Mouse (Mus musculus) embryonic facial prominence, embryonic 11.5 days (tissue): ENCODE results near the gene Abhd5. TPM values are rescaled to one million over a fixed set of nuclear protein-coding genes. Genes with fewer than 3 reads are reported as not detected.

Experiments used
- ATAC-seq: fragments of 200-750 bp; cut with Nextera tagmentation; replicated peaks from 2 replicates; pipeline ENCODE4 v1.8.0; 2017; ENCODE audit warnings: low read depth; ENCODE audit not compliant: insufficient number of reproducible peaks, low FRiP score, low TSS enrichment
- DNase-seq: peaks from one replicate; pipeline ENCODE4 v3.0.0-alpha.2; 2015; ENCODE audit warnings: low spot score
- H3K27ac ChIP-seq: fragments of 300-500 bp; sonication (generic); replicated peaks from 2 replicates; pipeline ENCODE4 v1.5.1; 2014; ENCODE audit warnings: mild to moderate bottlenecking, low read depth, low read length, control low read depth
- H3K27me3 ChIP-seq: fragments of 300-500 bp; sonication (generic); 2 replicates; pipeline ENCODE4 v1.6.1; 2014; ENCODE audit warnings: mild to moderate bottlenecking, low read length, moderate library complexity, mixed read lengths; ENCODE audit not compliant: control insufficient read depth, insufficient read depth
- H3K36me3 ChIP-seq: fragments of 300-500 bp; sonication (generic); replicated peaks from 2 replicates; pipeline ENCODE4 v1.6.1; 2014; ENCODE audit warnings: low read depth, mild to moderate bottlenecking, low read length, moderate library complexity, mixed read lengths; ENCODE audit not compliant: control insufficient read depth, insufficient read depth
- H3K4me1 ChIP-seq: fragments of 300-500 bp; sonication (generic); 2 replicates; pipeline ENCODE4 v1.6.1; 2014; ENCODE audit warnings: low read length, mixed read lengths; ENCODE audit not compliant: control insufficient read depth, insufficient read depth
- H3K4me2 ChIP-seq: fragments of 300-500 bp; sonication (generic); 2 replicates; pipeline ENCODE4 v1.6.1; 2014; ENCODE audit warnings: low read depth, mild to moderate bottlenecking, control low read depth, low read length, moderate library complexity
- H3K4me3 ChIP-seq: fragments of 300-500 bp; sonication (generic); 2 replicates; pipeline ENCODE4 v1.5.1; 2014; ENCODE audit warnings: low read depth, low read length, control low read depth
- H3K9ac ChIP-seq: fragments of 300-500 bp; sonication (generic); replicated peaks from 2 replicates; pipeline ENCODE4 v1.6.1; 2014; ENCODE audit warnings: mild to moderate bottlenecking, control low read depth, low read length
- H3K9me3 ChIP-seq: fragments of 300-500 bp; sonication (generic); replicated peaks from 2 replicates; pipeline ENCODE4 v1.6.1; 2016; ENCODE audit warnings: mild to moderate bottlenecking, low read length, inconsistent platforms, mixed read lengths; ENCODE audit not compliant: control insufficient read depth
- whole genome bisulfite sequencing: fragments of 180-500 bp; shearing (Covaris S2); extraction: QIAGEN DNeasy Blood & Tissue Kit; methylation state at CpG from one replicate; pipeline ENCODE4 v1.1.7; 2014; 5-methylcytosine and 5-hydroxymethylcytosine counted together
- polyA plus RNA-seq: library from polyadenylated mRNA; unstranded; fragments of >200 nt; fragmentation: Nextera tagmentation; extraction: Ambion mirVana; gene quantifications from 2 replicates; pipeline ENCODE4 v1.2.1, GENCODE M21; 2014

Gene Abhd5
- polyA plus RNA-seq, 1 experiment from 2014 or later = 29.2 TPM

GRCm38 (mm10) chr9:122314386-122314785 is 37.0 kb upstream of the Abhd5 start:
- no peak overlapping the region for H3K27ac ChIP-seq
- no peak overlapping the region for H3K4me3 ChIP-seq
- no peaks in the 10 kb centered on the region; the same call in 1 of the 2 replicates for H3K4me1 ChIP-seq
- H3K9ac ChIP-seq = no peak overlapping the region
- WGBS = 86% methylated on average over 6 of the region's 6 CpGs
- no peaks in the 10 kb centered on the region for H3K9me3 ChIP-seq
- ATAC-seq (no peak), DNase-seq (no peak)
- no peaks in the 10 kb centered on the region for H3K36me3 ChIP-seq
- H3K4me2 ChIP-seq = no peak overlapping the region
- H3K27me3 ChIP-seq = no peaks in the 10 kb centered on the region

GRCm38 (mm10) chr9:122314942-122315341 is 36.5 kb upstream of the Abhd5 start:
- no peak for DNase-seq
- no peaks in the 10 kb centered on the region for H3K27me3 ChIP-seq
- no peaks in the 10 kb centered on the region for H3K9me3 ChIP-seq
- WGBS = 72% methylated on average over 4 of the region's 4 CpGs
- H3K4me3 ChIP-seq = no peak overlapping the region
- H3K9ac ChIP-seq = no peak overlapping the region
- no peak for ATAC-seq
- no peak overlapping the region for H3K27ac ChIP-seq
- H3K4me1 ChIP-seq = no peaks in the 10 kb centered on the region
- no peak overlapping the region for H3K4me2 ChIP-seq
- no peaks in the 10 kb centered on the region for H3K36me3 ChIP-seq

DNA sequence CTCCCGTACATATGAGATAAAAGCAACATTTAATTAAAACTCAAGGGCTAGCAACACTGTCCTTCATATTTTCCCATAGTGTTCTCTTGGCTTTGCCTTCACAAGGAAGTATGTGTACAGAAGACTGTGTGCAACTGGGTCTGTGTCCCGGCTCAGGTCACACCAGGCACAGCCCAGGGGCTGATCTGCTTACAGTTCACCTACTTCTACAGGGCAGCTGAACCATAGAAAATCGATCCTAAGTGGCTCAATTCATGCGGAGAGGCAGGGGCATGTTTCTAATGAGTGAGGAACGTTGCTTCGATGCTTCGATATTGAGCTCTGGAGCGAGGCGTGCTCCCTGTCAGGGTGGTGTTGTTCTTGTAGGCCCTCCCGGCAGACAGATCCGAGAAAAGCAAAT is 35.9 kb upstream of the Abhd5 start:
- Histone ChIP-seq H3K9ac (no peak overlapping the region), H3K4me3 (no peak overlapping the region), H3K27me3 (no peaks in the 10 kb centered on the region), H3K4me1 (no peaks in the 10 kb centered on the region), H3K4me2 (no peak overlapping the region), H3K36me3 (no peaks in the 10 kb centered on the region), H3K9me3 (no peaks in the 10 kb centered on the region), H3K27ac (no peak overlapping the region)
- WGBS = 57% methylated on average over 11 of the region's 11 CpGs
- ATAC-seq = no peak
- DNase-seq = peak; percentile 29

DNA sequence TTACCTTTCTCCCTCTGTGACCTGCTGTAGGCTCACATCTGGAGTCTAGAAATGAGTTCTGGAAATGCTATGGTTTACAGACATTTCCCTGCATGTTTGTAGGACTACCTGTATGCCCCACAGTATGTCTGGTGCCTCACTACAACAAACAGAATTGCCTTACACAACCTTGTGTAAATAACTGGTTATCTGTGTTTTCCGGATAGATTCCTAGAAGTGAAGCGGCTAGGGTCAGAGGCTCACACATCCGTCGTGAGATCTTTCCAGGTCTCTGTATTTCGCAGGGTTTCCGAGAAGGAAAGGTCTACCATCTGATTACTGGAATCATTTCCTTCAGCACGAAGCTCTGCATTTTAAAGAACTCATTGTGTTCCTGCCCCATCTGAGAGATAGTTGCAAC is 34.8 kb upstream of the Abhd5 start:
- no peaks in the 10 kb centered on the region for H3K36me3 ChIP-seq
- 84% methylated on average over 7 of the region's 7 CpGs for WGBS
- no peaks in the 10 kb centered on the region for H3K4me1 ChIP-seq
- no peak for DNase-seq
- no peaks in the 10 kb centered on the region for H3K27me3 ChIP-seq
- H3K27ac ChIP-seq = no peak overlapping the region
- H3K9me3 ChIP-seq = no peaks in the 10 kb centered on the region
- no peak for ATAC-seq
- H3K4me3 ChIP-seq = no peak overlapping the region
- H3K4me2 ChIP-seq = no peak overlapping the region
- H3K9ac ChIP-seq = no peak overlapping the region

DNA sequence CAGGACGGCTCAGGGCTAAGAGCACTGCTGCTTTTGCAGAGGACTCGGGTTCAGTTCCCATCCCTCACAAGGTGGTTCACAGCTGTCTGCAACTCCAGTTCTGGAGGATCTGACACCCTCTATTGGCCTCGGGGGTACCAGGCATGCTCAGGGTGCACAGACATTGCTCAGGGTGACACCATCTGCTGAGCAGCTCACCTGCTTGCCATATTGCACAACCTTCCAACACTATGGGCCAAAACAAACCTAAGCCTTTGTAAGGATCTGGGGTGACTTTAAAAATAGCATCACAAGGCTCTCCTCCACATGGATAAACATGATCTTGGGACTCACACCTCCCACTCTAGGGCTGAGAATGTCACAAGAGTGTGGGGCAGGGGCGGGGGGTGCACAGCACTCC is 30.8 kb upstream of the Abhd5 start:
- Histone ChIP-seq H3K4me3 (no peak overlapping the region), H3K4me2 (no peak overlapping the region), H3K27ac (no peak overlapping the region), H3K9ac (no peak overlapping the region), H3K36me3 (no peaks in the 10 kb centered on the region), H3K4me1 (no peaks in the 10 kb centered on the region), H3K27me3 (no peaks in the 10 kb centered on the region), H3K9me3 (no peaks in the 10 kb centered on the region)
- ATAC-seq (no peak), DNase-seq (no peak)
- WGBS = 92% methylated on average over 4 of the region's 4 CpGs

GRCm38 (mm10) chr9:122322356-122322755 is 29.1 kb upstream of the Abhd5 start:
- H3K36me3 ChIP-seq = no peaks in the 10 kb centered on the region
- 76% methylated on average over 3 of the region's 3 CpGs for WGBS
- no peaks in the 10 kb centered on the region for H3K9me3 ChIP-seq
- no peak for ATAC-seq
- H3K27me3 ChIP-seq = no peaks in the 10 kb centered on the region
- H3K4me2 ChIP-seq = no peak overlapping the region
- no peak overlapping the region for H3K27ac ChIP-seq
- H3K4me3 ChIP-seq = no peak overlapping the region
- H3K4me1 ChIP-seq = no peaks in the 10 kb centered on the region
- H3K9ac ChIP-seq = no peak overlapping the region
- DNase-seq = no peak

DNA sequence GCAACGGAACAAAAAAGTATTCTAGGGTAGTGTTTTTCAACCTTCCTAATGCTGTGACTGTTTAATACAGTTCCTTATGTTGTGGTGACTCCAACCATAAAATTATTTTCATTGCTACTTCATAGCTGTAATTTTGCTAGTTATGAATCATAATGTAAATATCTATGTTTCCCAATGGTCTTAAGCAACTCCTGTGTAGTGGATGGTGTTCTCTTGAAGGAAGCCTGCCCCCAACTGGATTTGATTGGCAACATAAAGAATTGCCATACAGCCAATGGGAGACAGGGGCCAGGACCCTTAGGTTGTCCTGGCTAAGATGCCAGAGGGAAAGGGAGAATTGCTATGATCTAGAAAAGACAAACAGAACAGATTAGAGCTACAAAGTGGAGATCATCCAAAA is 25.4 kb upstream of the Abhd5 start:
- Histone ChIP-seq H3K27me3 (no peaks in the 10 kb centered on the region), H3K9ac (no peak overlapping the region), H3K4me1 (no peaks in the 10 kb centered on the region), H3K36me3 (no peaks in the 10 kb centered on the region), H3K27ac (no peak overlapping the region), H3K4me3 (no peak overlapping the region), H3K4me2 (no peak overlapping the region), H3K9me3 (no peaks in the 10 kb centered on the region)
- 94% methylated on average over 1 of the region's 1 CpGs for WGBS
- DNase-seq (no peak), ATAC-seq (no peak)

DNA sequence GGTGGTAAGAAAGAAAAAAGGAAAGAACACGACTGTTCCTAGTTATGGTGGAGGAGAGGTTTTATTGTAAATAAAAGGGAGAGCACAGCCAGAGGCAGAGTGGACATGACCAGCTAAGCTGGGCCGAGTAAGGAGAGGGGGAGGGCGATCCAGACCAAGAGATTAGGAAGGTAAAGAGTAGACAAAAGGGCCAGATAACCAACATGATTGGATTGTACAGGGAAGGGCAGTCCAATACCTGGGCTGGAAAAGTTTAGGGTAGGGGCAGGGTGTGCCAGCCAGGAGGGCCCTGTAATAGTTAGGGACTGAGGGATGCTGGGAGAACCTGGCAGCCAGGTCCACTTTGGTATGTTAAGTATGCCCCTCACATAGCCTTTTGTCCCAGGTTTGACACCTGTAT is 23.2 kb upstream of the Abhd5 start:
- no peaks in the 10 kb centered on the region for H3K4me1 ChIP-seq
- H3K4me3 ChIP-seq = no peak overlapping the region
- DNase-seq (no peak), ATAC-seq (no peak)
- no peak overlapping the region for H3K27ac ChIP-seq
- H3K9ac ChIP-seq = no peak overlapping the region
- 74% methylated on average over 3 of the region's 3 CpGs for WGBS
- no peaks in the 10 kb centered on the region for H3K9me3 ChIP-seq
- no peak overlapping the region for H3K4me2 ChIP-seq
- H3K36me3 ChIP-seq = no peaks in the 10 kb centered on the region
- no peaks in the 10 kb centered on the region for H3K27me3 ChIP-seq
